Mouse (Mus musculus): ENCODE measurements around the gene Armc6. TPM values are rescaled to one million over a fixed set of nuclear protein-coding genes. Genes with fewer than 3 reads are reported as not detected.

Gene Armc6
- polyA plus RNA-seq, 1 experiment from 2014 or later = 134 TPM

- H3K27me3 ChIP-seq (replicated peaks; ENCODE audit: control insufficient read depth, insufficient read depth, low read length) = no peaks in the 10 kb centered on the region
- no peak overlapping the region for H3K9ac ChIP-seq (ENCODE audit: low read depth, low read length)
- no peak overlapping the region for H3K4me2 ChIP-seq (ENCODE audit: low read length)
- no peaks in the 10 kb centered on the region for H3K9me3 ChIP-seq (ENCODE audit: control insufficient read depth, low read length)
- H3K36me3 ChIP-seq (ENCODE audit: control insufficient read depth, insufficient read depth, low read length) = peaks cover 52% of the 10 kb centered on the region
- 88% methylated on average over 6 of the region's 6 CpGs for whole genome bisulfite sequencing
- no peak overlapping the region for H3K4me3 ChIP-seq (ENCODE audit: low read length)
- no peak overlapping the region for H3K27ac ChIP-seq (ENCODE audit: low read depth, low read length)
- no peak for ATAC-seq
- H3K4me1 ChIP-seq (ENCODE audit: control insufficient read depth, insufficient read depth, low read depth, low read length) = peaks cover 11% of the 10 kb centered on the region
These were observed 12.4 kb upstream of the Armc6 start for GRCm38 (mm10) chr8:70246622-70247021.

GRCm38 (mm10) chr8:70240642-70241041 lies 6.4 kb upstream of the Armc6 start:
- Histone ChIP-seq H3K9me3 (ENCODE audit: control insufficient read depth, low read length) (no peaks in the 10 kb centered on the region), H3K36me3 (ENCODE audit: control insufficient read depth, insufficient read depth, low read length) (peaks cover 60% of the 10 kb centered on the region), H3K27me3 (replicated peaks; ENCODE audit: control insufficient read depth, insufficient read depth, low read length) (no peaks in the 10 kb centered on the region), H3K9ac (ENCODE audit: low read depth, low read length) (no peak overlapping the region), H3K27ac (ENCODE audit: low read depth, low read length) (no peak overlapping the region), H3K4me3 (ENCODE audit: low read length) (no peak overlapping the region), H3K4me1 (ENCODE audit: control insufficient read depth, insufficient read depth, low read depth, low read length) (peaks cover 14% of the 10 kb centered on the region), H3K4me2 (ENCODE audit: low read length) (no peak overlapping the region)
- ATAC-seq = no peak
- WGBS = 94% methylated on average over 5 of the region's 5 CpGs

- Histone ChIP-seq H3K27me3 (replicated peaks; ENCODE audit: control insufficient read depth, insufficient read depth, low read length) (no peaks in the 10 kb centered on the region), H3K9ac (ENCODE audit: low read depth, low read length) (no peak overlapping the region), H3K4me2 (ENCODE audit: low read length) (no peak overlapping the region), H3K27ac (ENCODE audit: low read depth, low read length) (no peak overlapping the region), H3K4me1 (ENCODE audit: control insufficient read depth, insufficient read depth, low read depth, low read length) (peaks cover 18% of the 10 kb centered on the region), H3K36me3 (ENCODE audit: control insufficient read depth, insufficient read depth, low read length) (peaks cover 43% of the 10 kb centered on the region), H3K9me3 (ENCODE audit: control insufficient read depth, low read length) (no peaks in the 10 kb centered on the region), H3K4me3 (ENCODE audit: low read length) (no peak overlapping the region)
- no peak for ATAC-seq
- WGBS = 89% methylated on average over 2 of the region's 2 CpGs
These were observed 3.6 kb upstream of the Armc6 start for GRCm38 (mm10) chr8:70237842-70238241.

- 0% methylated on average over 15 of the region's 15 CpGs for whole genome bisulfite sequencing
- Histone ChIP-seq H3K9ac (ENCODE audit: low read depth, low read length) (peak overlapping the region; percentile 97), H3K27ac (ENCODE audit: low read depth, low read length) (peak overlapping the region; percentile 97), H3K36me3 (ENCODE audit: control insufficient read depth, insufficient read depth, low read length) (peaks cover 29% of the 10 kb centered on the region), H3K9me3 (ENCODE audit: control insufficient read depth, low read length) (no peaks in the 10 kb centered on the region), H3K4me3 (ENCODE audit: low read length) (peak overlapping the region; percentile 81), H3K4me1 (ENCODE audit: control insufficient read depth, insufficient read depth, low read depth, low read length) (peaks cover 24% of the 10 kb centered on the region), H3K27me3 (replicated peaks; ENCODE audit: control insufficient read depth, insufficient read depth, low read length) (no peaks in the 10 kb centered on the region), H3K4me2 (ENCODE audit: low read length) (peak overlapping the region; percentile 56)
- no peak for ATAC-seq
These were observed 489 bp upstream of the Armc6 start for GRCm38 (mm10) chr8:70234781-70235128.

- WGBS = 6% methylated on average over 13 of the region's 13 CpGs
- Histone ChIP-seq H3K4me1 (ENCODE audit: control insufficient read depth, insufficient read depth, low read depth, low read length) (peaks cover 24% of the 10 kb centered on the region), H3K36me3 (ENCODE audit: control insufficient read depth, insufficient read depth, low read length) (peaks cover 36% of the 10 kb centered on the region), H3K9ac (ENCODE audit: low read depth, low read length) (peak overlapping the region; percentile 97), H3K27ac (ENCODE audit: low read depth, low read length) (peak overlapping the region; percentile 97), H3K27me3 (replicated peaks; ENCODE audit: control insufficient read depth, insufficient read depth, low read length) (no peaks in the 10 kb centered on the region), H3K9me3 (ENCODE audit: control insufficient read depth, low read length) (no peaks in the 10 kb centered on the region), H3K4me3 (ENCODE audit: low read length) (peak overlapping the region; percentile 81), H3K4me2 (ENCODE audit: low read length) (peak overlapping the region; percentile 87)
- ATAC-seq = peak; percentile 28
These were observed 660 bp downstream of the Armc6 start for GRCm38 (mm10) chr8:70233606-70234005.

GRCm38 (mm10) chr8:70230837-70231236 lies 3.4 kb downstream of the Armc6 start:
- H3K9me3 ChIP-seq (ENCODE audit: control insufficient read depth, low read length) = no peaks in the 10 kb centered on the region
- H3K4me1 ChIP-seq (ENCODE audit: control insufficient read depth, insufficient read depth, low read depth, low read length) = peaks cover 19% of the 10 kb centered on the region
- 86% methylated on average over 9 of the region's 9 CpGs for WGBS
- H3K9ac ChIP-seq (ENCODE audit: low read depth, low read length) = no peak overlapping the region
- H3K4me2 ChIP-seq (ENCODE audit: low read length) = no peak overlapping the region
- H3K36me3 ChIP-seq (ENCODE audit: control insufficient read depth, insufficient read depth, low read length) = peaks cover 21% of the 10 kb centered on the region
- H3K27me3 ChIP-seq (replicated peaks; ENCODE audit: control insufficient read depth, insufficient read depth, low read length) = no peaks in the 10 kb centered on the region
- H3K27ac ChIP-seq (ENCODE audit: low read depth, low read length) = no peak overlapping the region
- H3K4me3 ChIP-seq (ENCODE audit: low read length) = no peak overlapping the region
- ATAC-seq = no peak

GRCm38 (mm10) chr8:70227997-70228396 lies 6.3 kb downstream of the Armc6 start:
- Histone ChIP-seq H3K9ac (ENCODE audit: low read depth, low read length) (no peak overlapping the region), H3K9me3 (ENCODE audit: control insufficient read depth, low read length) (no peaks in the 10 kb centered on the region), H3K4me3 (ENCODE audit: low read length) (no peak overlapping the region), H3K4me2 (ENCODE audit: low read length) (no peak overlapping the region), H3K27ac (ENCODE audit: low read depth, low read length) (no peak overlapping the region), H3K27me3 (replicated peaks; ENCODE audit: control insufficient read depth, insufficient read depth, low read length) (no peaks in the 10 kb centered on the region), H3K36me3 (ENCODE audit: control insufficient read depth, insufficient read depth, low read length) (peaks cover 41% of the 10 kb centered on the region), H3K4me1 (ENCODE audit: control insufficient read depth, insufficient read depth, low read depth, low read length) (peaks cover 8% of the 10 kb centered on the region)
- 11% methylated on average over 4 of the region's 4 CpGs for WGBS
- ATAC-seq = no peak

GRCm38 (mm10) chr8:70223341-70223740 lies 10.9 kb downstream of the Armc6 start:
- no peak for ATAC-seq

GRCm38 (mm10) chr8:70222041-70222440 lies 12.2 kb downstream of the Armc6 start:
- ATAC-seq = no peak
- Histone ChIP-seq H3K4me3 (ENCODE audit: low read length) (no peak overlapping the region), H3K27ac (ENCODE audit: low read depth, low read length) (no peak overlapping the region), H3K27me3 (replicated peaks; ENCODE audit: control insufficient read depth, insufficient read depth, low read length) (no peaks in the 10 kb centered on the region), H3K36me3 (ENCODE audit: control insufficient read depth, insufficient read depth, low read length) (peaks cover 34% of the 10 kb centered on the region), H3K9ac (ENCODE audit: low read depth, low read length) (no peak overlapping the region), H3K9me3 (ENCODE audit: control insufficient read depth, low read length) (no peaks in the 10 kb centered on the region), H3K4me2 (ENCODE audit: low read length) (no peak overlapping the region), H3K4me1 (ENCODE audit: control insufficient read depth, insufficient read depth, low read depth, low read length) (peaks cover 3% of the 10 kb centered on the region; the same call in 1 of the 2 replicates)
- WGBS = 93% methylated on average over 12 of the region's 12 CpGs

More at GRCm38 (mm10) chr8:70223341-70223740, 10.9 kb downstream of the Armc6 start:
- Histone ChIP-seq H3K9ac (ENCODE audit: low read depth, low read length) (no peak overlapping the region), H3K4me1 (ENCODE audit: control insufficient read depth, insufficient read depth, low read depth, low read length) (peaks cover 3% of the 10 kb centered on the region; the same call in 1 of the 2 replicates), H3K27me3 (replicated peaks; ENCODE audit: control insufficient read depth, insufficient read depth, low read length) (no peaks in the 10 kb centered on the region), H3K4me2 (ENCODE audit: low read length) (no peak overlapping the region), H3K9me3 (ENCODE audit: control insufficient read depth, low read length) (no peaks in the 10 kb centered on the region), H3K4me3 (ENCODE audit: low read length) (no peak overlapping the region), H3K36me3 (ENCODE audit: control insufficient read depth, insufficient read depth, low read length) (peaks cover 34% of the 10 kb centered on the region), H3K27ac (ENCODE audit: low read depth, low read length) (no peak overlapping the region)
- 47% methylated on average over 6 of the region's 6 CpGs for WGBS

GRCm38 (mm10) chr8:70220911-70221310 lies 13.4 kb downstream of the Armc6 start:
- 95% methylated on average over 3 of the region's 3 CpGs for WGBS
- Histone ChIP-seq H3K27me3 (replicated peaks; ENCODE audit: control insufficient read depth, insufficient read depth, low read length) (no peaks in the 10 kb centered on the region), H3K36me3 (ENCODE audit: control insufficient read depth, insufficient read depth, low read length) (peaks cover 32% of the 10 kb centered on the region), H3K4me3 (ENCODE audit: low read length) (no peak overlapping the region), H3K27ac (ENCODE audit: low read depth, low read length) (no peak overlapping the region), H3K9me3 (ENCODE audit: control insufficient read depth, low read length) (no peaks in the 10 kb centered on the region), H3K4me2 (ENCODE audit: low read length) (no peak overlapping the region), H3K9ac (ENCODE audit: low read depth, low read length) (no peak overlapping the region), H3K4me1 (ENCODE audit: control insufficient read depth, insufficient read depth, low read depth, low read length) (peaks cover 3% of the 10 kb centered on the region; the same call in 1 of the 2 replicates)
- no peak for ATAC-seq
